Mouse (Mus musculus): ENCODE data around the gene Tns2.

DNA sequence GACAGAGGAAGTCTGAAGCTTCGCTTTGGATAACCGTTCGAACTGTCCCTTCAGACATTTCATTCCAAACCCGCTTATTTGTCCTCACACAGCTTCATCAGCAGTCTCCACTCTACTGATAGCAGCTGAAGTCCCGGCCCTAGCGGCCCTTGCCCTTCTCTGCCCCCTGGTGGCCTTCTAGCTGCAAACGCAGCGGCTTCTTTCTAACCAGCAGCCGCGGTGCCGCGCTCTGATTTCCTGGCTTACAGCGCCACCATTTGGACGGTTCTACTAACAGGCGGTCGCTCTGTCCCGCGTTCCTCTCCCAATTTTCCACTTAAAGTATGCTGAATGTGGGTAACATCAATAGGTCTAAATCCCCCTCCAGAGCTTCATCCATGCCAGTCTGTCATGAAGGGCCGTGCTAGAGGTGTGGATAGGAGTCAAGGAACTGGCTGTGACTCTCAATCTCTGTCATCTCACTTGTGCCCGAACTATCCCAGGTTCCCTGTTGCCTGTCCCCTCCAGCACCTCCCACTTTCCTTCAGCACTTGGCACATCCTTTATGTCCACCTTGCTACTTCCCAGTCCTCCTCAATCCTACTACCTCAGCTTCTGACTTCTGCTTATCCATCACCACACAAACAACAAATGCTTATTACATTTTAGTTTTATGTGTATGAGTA, 34.4 kb upstream of the Tns2 start:
- TF ChIP-seq CTCF (IDR thresholded peaks at IDR 0.05; ENCODE audit: low read depth, low read length) (peak; percentile 99), POLR2A (IDR thresholded peaks at IDR 0.05; ENCODE audit: borderline replicate concordance, low read depth, low read length) (no peak)

Measured in bone marrow macrophage, adult 2 months (primary cell).